Mouse (Mus musculus): ENCODE measurements around the gene Ctnnd1.

DNA sequence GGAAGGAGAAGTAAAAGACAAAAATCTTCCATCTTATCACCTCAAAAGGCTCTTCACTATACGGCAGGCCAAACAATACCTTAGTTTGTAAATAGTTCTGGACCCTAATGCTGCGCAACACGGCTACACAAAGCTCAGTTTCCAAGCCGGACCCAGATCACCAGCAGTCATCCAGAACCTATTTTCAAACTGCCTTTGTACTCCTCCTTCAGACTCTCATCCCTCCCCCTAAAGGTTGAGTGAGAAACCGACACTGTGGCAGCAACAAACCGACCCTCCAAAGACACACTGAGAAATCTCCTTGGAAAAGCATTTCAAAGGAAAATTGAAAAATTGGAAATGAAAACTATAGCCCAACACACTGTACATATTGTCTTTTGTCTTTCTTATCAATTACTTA lies 2.2 kb downstream of the Ctnnd1 start:
- peak; percentile 46 for TF ChIP-seq CTCF (IDR thresholded peaks at IDR 0.05)
- no peak for TF ChIP-seq POLR2A (IDR thresholded peaks at IDR 0.05; ENCODE audit: insufficient read depth, low read depth, low read length)
